Mouse (Mus musculus) hindbrain, embryonic 11.5 days (tissue): ENCODE measurements around the gene Gm5936. TPM values are rescaled to one million over a fixed set of nuclear protein-coding genes. Genes with fewer than 3 reads are reported as not detected.
"Not testable (repeated sequence)": the region's sequence is repeated elsewhere in the genome, so short reads cannot be mapped to it uniquely, and the experiment has no call there.

Experiments used
- ATAC-seq: fragments of 200-750 bp; cut with Nextera tagmentation; 2 replicates; pipeline ENCODE4 v1.8.0; 2017; ENCODE audit warnings: mild to moderate bottlenecking, moderate TSS enrichment, moderate library complexity; ENCODE audit not compliant: low FRiP score
- DNase-seq: peaks from one replicate; pipeline ENCODE4 v3.0.0-alpha.2; 2015; ENCODE audit warnings: low spot score
- H3K27ac ChIP-seq: fragments of 300-500 bp; sonication (generic); 2 replicates; pipeline ENCODE4 v1.5.1; 2014; ENCODE audit warnings: mild to moderate bottlenecking, low read depth, low read length
- H3K27me3 ChIP-seq: fragments of 300-500 bp; sonication (generic); 2 replicates; pipeline ENCODE4 v1.6.1; 2014; ENCODE audit warnings: mild to moderate bottlenecking, low read length, moderate library complexity, mixed read lengths; ENCODE audit not compliant: control insufficient read depth, insufficient read depth
- H3K36me3 ChIP-seq: fragments of 300-500 bp; sonication (generic); 2 replicates; pipeline ENCODE4 v1.6.1; 2014; ENCODE audit warnings: mild to moderate bottlenecking, low read length, moderate library complexity, mixed read lengths; ENCODE audit not compliant: control insufficient read depth, insufficient read depth
- H3K4me1 ChIP-seq: fragments of 300-500 bp; sonication (generic); replicated peaks from 2 replicates; pipeline ENCODE4 v1.6.1; 2014; ENCODE audit warnings: low read length, mixed read lengths; ENCODE audit not compliant: control insufficient read depth, insufficient read depth
- H3K4me2 ChIP-seq: fragments of 300-500 bp; sonication (generic); replicated peaks from 2 replicates; pipeline ENCODE4 v1.6.1; 2014; ENCODE audit warnings: mild to moderate bottlenecking, low read depth, low read length
- H3K4me3 ChIP-seq: fragments of 300-500 bp; sonication (generic); 2 replicates; pipeline ENCODE4 v1.5.1; 2014; ENCODE audit warnings: low read depth, low read length
- H3K9ac ChIP-seq: fragments of 300-500 bp; sonication (generic); 2 replicates; pipeline ENCODE4 v1.6.1; 2014; ENCODE audit warnings: low read depth, low read length
- H3K9me3 ChIP-seq: fragments of 300-500 bp; sonication (generic); 2 replicates; pipeline ENCODE4 v1.6.1; 2016; ENCODE audit warnings: low read length; ENCODE audit not compliant: control insufficient read depth
- whole genome bisulfite sequencing: fragments of 180-500 bp; shearing (Covaris S2); extraction: QIAGEN DNeasy Blood & Tissue Kit; methylation state at CpG from one replicate; pipeline ENCODE4 v1.1.7; 2014; 5-methylcytosine and 5-hydroxymethylcytosine counted together
- polyA plus RNA-seq: library from polyadenylated mRNA; unstranded; fragments of >200 nt; fragmentation: Nextera tagmentation; extraction: Ambion mirVana; gene quantifications from 2 replicates; pipeline ENCODE4 v1.2.1, GENCODE M21; 2014

Gene Gm5936
- not detected in 2 replicates for polyA plus RNA-seq

GRCm38 (mm10) chrX:74836842-74837522 lies at the start of gene Gm5936:
TSS of gene Gm5936 (plus strand) at chrX:74837196.
- not testable (repeated sequence) for H3K27me3 ChIP-seq, H3K9ac ChIP-seq, H3K9me3 ChIP-seq, ATAC-seq, H3K27ac ChIP-seq, H3K4me1 ChIP-seq, H3K36me3 ChIP-seq, H3K4me2 ChIP-seq, H3K4me3 ChIP-seq
- peak; percentile 1 for DNase-seq
- WGBS: 51% methylated on average over 2 of the region's 5 CpGs

GRCm38 (mm10) chrX:74856104-74856503 lies 19.1 kb downstream of the Gm5936 start:
- not testable (repeated sequence) for H3K27ac ChIP-seq, H3K9ac ChIP-seq, H3K9me3 ChIP-seq, H3K4me1 ChIP-seq, H3K4me2 ChIP-seq, ATAC-seq, H3K27me3 ChIP-seq, H3K36me3 ChIP-seq, H3K4me3 ChIP-seq
- WGBS: 90% methylated on average over 12 of the region's 12 CpGs
- DNase-seq: peak; percentile 6

- not testable (repeated sequence) for H3K27ac ChIP-seq, H3K9ac ChIP-seq, H3K4me3 ChIP-seq, ATAC-seq, H3K4me1 ChIP-seq, H3K27me3 ChIP-seq, DNase-seq, H3K4me2 ChIP-seq, H3K9me3 ChIP-seq, H3K36me3 ChIP-seq
- 54% methylated on average over 3 of the region's 6 CpGs for WGBS
Observed at GRCm38 (mm10) chrX:74880123-74880522, 43.1 kb downstream of the Gm5936 start.

Other genes starting within 250 kb of the Gm5936 start
- gene Olfr1325, start 244.5 kb upstream of the Gm5936 start, polyA plus RNA-seq: not detected in 2 replicates
- gene Gm5640, start 191.6 kb upstream of the Gm5936 start, polyA plus RNA-seq: not detected in 2 replicates
- gene Gm6890, start 96.3 kb upstream of the Gm5936 start, polyA plus RNA-seq: not detected in 2 replicates
- gene Gab3, start 248.3 kb downstream of the Gm5936 start, polyA plus RNA-seq: 0.81 and 1.5 TPM in 2 replicates